10 mouse cellular contexts compared by ENCODE assay signal in genomic region chr8:107944676-107945600, GRCm38 (mm10). TPM values are rescaled to one million over a fixed set of nuclear protein-coding genes. Genes with fewer than 3 reads are reported as not detected.
DNase-seq lines count a peak whose midpoint lies in the region; ATAC-seq and TF ChIP-seq lines count a peak whose summit lies in the region.
"Had no signal": no experiment of that assay in that cellular context is flagged by ENCODE, and none has a peak within 500 bp of the region (broad histone marks: within the 10 kb centered on the region; RNA-seq: fewer than 3 reads in every experiment).

No protein-coding gene starts in this region.

- peak overlapping the region; percentile 51 for H3K4me3 ChIP-seq in heart, embryonic 16.5 days (ENCODE audit: low read length)
- peak overlapping the region; percentile 25 for H3K4me3 ChIP-seq in hindbrain, embryonic 12.5 days
- peak overlapping the region; percentile 11 for H3K4me3 ChIP-seq in midbrain, embryonic 16.5 days (ENCODE audit: low read depth, low read length)
- H3K4me3 ChIP-seq: myocyte had no signal

- DNase-seq in heart, adult 18-20 months: no peak
- peak; percentile 67 for DNase-seq in brain, embryonic 14.5 days (ENCODE audit: low read depth)
- no peak for DNase-seq in urinary bladder, postnatal 14 days (ENCODE audit: low spot score)
- no peak for DNase-seq in urinary bladder, postnatal 36 days (ENCODE audit: low spot score in 2 of 2)
- DNase-seq in layer of hippocampus, postnatal 25 days (ENCODE audit: extremely low spot score in 1 of 2, low spot score in 1 of 2): no peak

- peak overlapping the region; percentile 75 for H3K4me2 ChIP-seq in heart, embryonic 16.5 days (ENCODE audit: low read depth, low read length)
- H3K4me2 ChIP-seq in hindbrain, embryonic 12.5 days (replicated peaks): peak overlapping the region; percentile 62
- peak overlapping the region; percentile 48 for H3K4me2 ChIP-seq in midbrain, embryonic 16.5 days (ENCODE audit: low read length)

- TF ChIP-seq CTCF in brain, embryonic 14.5 days (IDR thresholded peaks at IDR 0.05; ENCODE audit: borderline replicate concordance, extremely low read depth, insufficient read depth, insufficient read length): no peak

- TF ChIP-seq POLR2A in brain, embryonic 14.5 days (IDR thresholded peaks at IDR 0.05; ENCODE audit: borderline replicate concordance, extremely low read depth, insufficient read depth, insufficient read length, poor library complexity, severe bottlenecking): no peak

- H3K4me1 ChIP-seq in heart, embryonic 16.5 days (ENCODE audit: control insufficient read depth, insufficient read depth, low read length): peaks cover 6% of the 10 kb centered on the region
- H3K4me1 ChIP-seq in hindbrain, embryonic 12.5 days: peaks cover 54% of the 10 kb centered on the region
- peaks cover 42% of the 10 kb centered on the region for H3K4me1 ChIP-seq in midbrain, embryonic 16.5 days (ENCODE audit: control insufficient read depth, insufficient read depth, low read length)

- no peak for ATAC-seq in heart, embryonic 16.5 days (replicated peaks; ENCODE audit: extremely low read depth, insufficient read depth, low FRiP score)
- ATAC-seq in hindbrain, embryonic 12.5 days (ENCODE audit: low FRiP score): no peak
- ATAC-seq in midbrain, embryonic 16.5 days: no peak
- ATAC-seq: Patski had no signal

- H3K9ac ChIP-seq in heart, embryonic 16.5 days (ENCODE audit: low read length): no peak overlapping the region; the same call in 1 of the 2 replicates
- H3K9ac ChIP-seq in hindbrain, embryonic 12.5 days: peak overlapping the region; percentile 59
- H3K9ac ChIP-seq in midbrain, embryonic 16.5 days (ENCODE audit: low read depth, low read length): peak overlapping the region; percentile 45

- no peaks in the 10 kb centered on the region for H3K36me3 ChIP-seq in heart, embryonic 16.5 days (ENCODE audit: control insufficient read depth, insufficient read depth)
- H3K36me3 ChIP-seq in hindbrain, embryonic 12.5 days: no peaks in the 10 kb centered on the region
- H3K36me3 ChIP-seq in midbrain, embryonic 16.5 days (ENCODE audit: control insufficient read depth, insufficient read depth, low read length): no peaks in the 10 kb centered on the region

- H3K27me3 ChIP-seq in heart, embryonic 16.5 days (ENCODE audit: control insufficient read depth, insufficient read depth, low read length): peaks cover 27% of the 10 kb centered on the region
- H3K27me3 ChIP-seq in hindbrain, embryonic 12.5 days: peaks cover 7% of the 10 kb centered on the region; the same call in 1 of the 2 replicates
- H3K27me3 ChIP-seq in midbrain, embryonic 16.5 days (ENCODE audit: control insufficient read depth, insufficient read depth, low read depth, low read length): no peaks in the 10 kb centered on the region

- WGBS in heart, embryonic 16.5 days: 17% methylated on average over 31 of the region's 31 CpGs
- WGBS in hindbrain, embryonic 12.5 days: 14% methylated on average over 31 of the region's 31 CpGs
- 13% methylated on average over 31 of the region's 31 CpGs for WGBS in midbrain, embryonic 16.5 days

- no peaks in the 10 kb centered on the region for H3K9me3 ChIP-seq in heart, embryonic 16.5 days (replicated peaks; ENCODE audit: control insufficient read depth, low read length)
- H3K9me3 ChIP-seq in hindbrain, embryonic 12.5 days (replicated peaks): no peaks in the 10 kb centered on the region
- H3K9me3 ChIP-seq in midbrain, embryonic 16.5 days (replicated peaks; ENCODE audit: control insufficient read depth, low read length, poor library complexity, severe bottlenecking): no peaks in the 10 kb centered on the region

- no peak overlapping the region for H3K27ac ChIP-seq in heart, embryonic 16.5 days (ENCODE audit: low read length)
- peak overlapping the region; percentile 82 for H3K27ac ChIP-seq in hindbrain, embryonic 12.5 days
- peak overlapping the region; percentile 95 for H3K27ac ChIP-seq in midbrain, embryonic 16.5 days (ENCODE audit: low read length)

RNA-seq across cellular contexts. Expression of gene Zfhx3, which starts 2.5 kb away (rescaled TPM):
- 3.3 and 3.7 TPM in 2 replicates for polyA plus RNA-seq in heart, embryonic 16.5 days (2015; fragmentation: Nextera tagmentation; extraction: Ambion mirVana)
- total RNA-seq in heart, adult 18-20 months (2021): 1 to 10 TPM; 6.7 to 7.9 TPM
- polyA plus RNA-seq in brain, embryonic 14.5 days (2012; rRNA removed): 9.7 and 31.3 TPM in 2 replicates
- 56.8 and 64.7 TPM in 2 replicates for polyA plus RNA-seq in hindbrain, embryonic 12.5 days (2016; fragmentation: Nextera tagmentation; extraction: Ambion mirVana)
- polyA plus RNA-seq in midbrain, embryonic 16.5 days (2015; fragmentation: Nextera tagmentation; extraction: Ambion mirVana): 44.7 and 57.0 TPM in 2 replicates
- total RNA-seq in layer of hippocampus, postnatal 25 days (2021): 1 to 10 TPM; 3.4 to 4.3 TPM
